Comparison of ENCODE assay signal across 9 mouse cellular contexts in the genomic region with DNA sequence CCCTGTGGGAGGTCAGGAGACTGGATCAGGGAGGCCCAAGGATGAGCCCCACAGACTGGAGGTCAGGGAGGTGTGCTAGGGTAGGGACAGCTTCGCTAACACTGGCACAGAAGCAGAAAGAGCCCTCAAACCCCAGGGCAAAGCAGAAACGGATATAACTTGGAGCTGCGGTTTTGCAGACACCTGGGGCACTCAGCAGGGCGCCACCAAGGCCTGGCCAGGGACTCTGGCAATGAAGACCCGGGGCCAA. TPM values are rescaled to one million over a fixed set of nuclear protein-coding genes. Genes with fewer than 3 reads are reported as not detected.
A peak's percentile ranks its signal among the peaks of the same experiment; 100 is the strongest.
DNase-seq lines count a peak whose midpoint lies in the region; ATAC-seq and TF ChIP-seq lines count a peak whose summit lies in the region.
"Had no signal": no experiment of that assay in that cellular context is flagged by ENCODE, and none has a peak within 500 bp of the region (broad histone marks: within the 10 kb centered on the region; RNA-seq: fewer than 3 reads in every experiment).

No protein-coding gene starts in this region.

- peak overlapping the region; percentile 98 for H3K27ac ChIP-seq in heart, embryonic 16.5 days (ENCODE audit: low read length)
- H3K27ac ChIP-seq in hindbrain, embryonic 11.5 days (ENCODE audit: low read depth, low read length), result peak overlapping the region; percentile 97
- H3K27ac ChIP-seq in midbrain, embryonic 10.5 days (replicated peaks), result peak overlapping the region; percentile 96

- peaks cover 24% of the 10 kb centered on the region for H3K36me3 ChIP-seq in heart, embryonic 16.5 days (ENCODE audit: control insufficient read depth, insufficient read depth)
- H3K36me3 ChIP-seq in G1E (replicated peaks), result peaks cover 46% of the 10 kb centered on the region
- 0 out of 2 replicates have a peak, but pooled peaks cover 4% of the 10 kb centered on the region for H3K36me3 ChIP-seq in hindbrain, embryonic 11.5 days (ENCODE audit: control insufficient read depth, insufficient read depth, low read length)
- peaks cover 41% of the 10 kb centered on the region for H3K36me3 ChIP-seq in midbrain, embryonic 10.5 days

- H3K9ac ChIP-seq in heart, embryonic 16.5 days (ENCODE audit: low read length), result peak overlapping the region; percentile 93
- peak overlapping the region; percentile 79 for H3K9ac ChIP-seq in hindbrain, embryonic 11.5 days (ENCODE audit: low read depth, low read length)

- WGBS in heart, embryonic 16.5 days, result 1% methylated on average over 5 of the region's 5 CpGs
- WGBS in hindbrain, embryonic 11.5 days, result 0% methylated on average over 5 of the region's 5 CpGs
- 2% methylated on average over 5 of the region's 5 CpGs for WGBS in midbrain, embryonic 10.5 days

- H3K4me2 ChIP-seq in heart, embryonic 16.5 days (ENCODE audit: low read depth, low read length), result peak overlapping the region; percentile 84
- H3K4me2 ChIP-seq in hindbrain, embryonic 11.5 days (replicated peaks; ENCODE audit: low read depth, low read length), result peak overlapping the region; percentile 72

- no peak for ATAC-seq in heart, embryonic 16.5 days (replicated peaks; ENCODE audit: extremely low read depth, insufficient read depth, low FRiP score)
- ATAC-seq in G1E (ENCODE audit: extremely low read depth, insufficient number of reproducible peaks, low FRiP score, poor library complexity, severe bottlenecking), result no peak; the same call in 1 of the 2 replicates
- peak; percentile 28; the same call in 1 of the 2 replicates for ATAC-seq in hindbrain, embryonic 11.5 days (ENCODE audit: low FRiP score)
- ATAC-seq in monocyte, adult 5-6 weeks (replicated peaks; ENCODE audit: insufficient number of reproducible peaks, low FRiP score, low TSS enrichment, poor library complexity, severe bottlenecking), result no peak

- H3K4me1 ChIP-seq in heart, embryonic 16.5 days (ENCODE audit: control insufficient read depth, insufficient read depth, low read length), result peaks cover 28% of the 10 kb centered on the region
- peaks cover 55% of the 10 kb centered on the region for H3K4me1 ChIP-seq in G1E (ENCODE audit: insufficient read depth, low read depth, low read length)
- peaks cover 13% of the 10 kb centered on the region for H3K4me1 ChIP-seq in hindbrain, embryonic 11.5 days (replicated peaks; ENCODE audit: control insufficient read depth, insufficient read depth, low read length)
- peaks cover 63% of the 10 kb centered on the region for H3K4me1 ChIP-seq in midbrain, embryonic 10.5 days

- no peaks in the 10 kb centered on the region for H3K27me3 ChIP-seq in heart, embryonic 16.5 days (ENCODE audit: control insufficient read depth, insufficient read depth, low read length)
- H3K27me3 ChIP-seq in G1E (ENCODE audit: insufficient read depth, low read length), result no peaks in the 10 kb centered on the region
- H3K27me3 ChIP-seq in hindbrain, embryonic 11.5 days (ENCODE audit: control insufficient read depth, insufficient read depth, low read length), result no peaks in the 10 kb centered on the region
- H3K27me3 ChIP-seq in midbrain, embryonic 10.5 days (ENCODE audit: low read depth, poor library complexity, severe bottlenecking), result no peaks in the 10 kb centered on the region

- H3K4me3 ChIP-seq in heart, embryonic 16.5 days (ENCODE audit: low read length), result peak overlapping the region; percentile 82
- peak overlapping the region; percentile 80 for H3K4me3 ChIP-seq in G1E (ENCODE audit: low read depth, low read length)
- peak overlapping the region; percentile 75 for H3K4me3 ChIP-seq in hindbrain, embryonic 11.5 days (ENCODE audit: low read depth, low read length)
- peak overlapping the region; percentile 81 for H3K4me3 ChIP-seq in midbrain, embryonic 10.5 days

- no peak for DNase-seq in heart, adult 11 months
- no peak for DNase-seq in G1E (ENCODE audit: low spot score)
- DNase-seq in hindbrain, embryonic 11.5 days (ENCODE audit: low spot score), result no peak
- DNase-seq in midbrain, embryonic 10.5 days (ENCODE audit: low spot score), result no peak
- DNase-seq in adipocyte (ENCODE audit: low spot score), result no peak
- DNase-seq in cerebellum, postnatal 10 days, result no peak

- no peak for TF ChIP-seq CTCF in G1E (IDR thresholded peaks at IDR 0.05; ENCODE audit: low read depth, low read length)

- H3K9me3 ChIP-seq in heart, embryonic 16.5 days (replicated peaks; ENCODE audit: control insufficient read depth, low read length), result no peaks in the 10 kb centered on the region
- no peaks in the 10 kb centered on the region for H3K9me3 ChIP-seq in G1E (replicated peaks)
- H3K9me3 ChIP-seq in hindbrain, embryonic 11.5 days (ENCODE audit: control insufficient read depth, low read length), result no peaks in the 10 kb centered on the region
- no peaks in the 10 kb centered on the region for H3K9me3 ChIP-seq in midbrain, embryonic 10.5 days (replicated peaks)

RNA-seq across cellular contexts. Expression of a gene that starts 0.9 kb away (rescaled TPM):
- 36.9 and 37.5 TPM in 2 replicates for polyA plus RNA-seq in heart, embryonic 16.5 days (2015; fragmentation: Nextera tagmentation; extraction: Ambion mirVana)
- total RNA-seq in G1E (2014; fragmentation: Nextera tagmentation), result 18.1 and 38.7 TPM in 2 replicates
- 28.2 and 36.8 TPM in 2 replicates for total RNA-seq in G1E (2017)
- 330 and 397 TPM in 2 replicates for polyA plus RNA-seq in G1E (2012)
- polyA plus RNA-seq in hindbrain, embryonic 11.5 days (2014; fragmentation: Nextera tagmentation; extraction: Ambion mirVana), result 58.4 and 61.5 TPM in 2 replicates
- polyA plus RNA-seq in midbrain, embryonic 10.5 days (2016; fragmentation: Nextera tagmentation; extraction: Ambion mirVana), result 47.8 and 48.9 TPM in 2 replicates
- total RNA-seq in monocyte, adult 5-6 weeks (2017), result 22.5 to 27.9 TPM (median 23.5 TPM) in 3 replicates

RNA-seq across cellular contexts. Expression of a gene that starts 4.7 kb away (rescaled TPM):
- 6.2 and 6.6 TPM in 2 replicates for polyA plus RNA-seq in heart, embryonic 16.5 days (2015; fragmentation: Nextera tagmentation; extraction: Ambion mirVana)
- total RNA-seq in G1E (2014; fragmentation: Nextera tagmentation) (5.3 and 9.6 TPM in 2 replicates), G1E (2017) (0.41 and 2.3 TPM in 2 replicates)
- 1.7 and 2.2 TPM in 2 replicates for polyA plus RNA-seq in G1E (2012)
- polyA plus RNA-seq in hindbrain, embryonic 11.5 days (2014; fragmentation: Nextera tagmentation; extraction: Ambion mirVana), result 6.8 and 9.2 TPM in 2 replicates
- polyA plus RNA-seq in midbrain, embryonic 10.5 days (2016; fragmentation: Nextera tagmentation; extraction: Ambion mirVana), result 5.1 and 5.2 TPM in 2 replicates
- not detected in 3 replicates for total RNA-seq in monocyte, adult 5-6 weeks (2017)

RNA-seq across cellular contexts. Expression of a gene that starts 24.1 kb away (rescaled TPM):
- polyA plus RNA-seq in heart, embryonic 16.5 days (2015; fragmentation: Nextera tagmentation; extraction: Ambion mirVana), result 0.11 TPM in 2 replicates
- total RNA-seq in G1E (2014; fragmentation: Nextera tagmentation) (not detected in 2 replicates), G1E (2017) (0.16 TPM in 1 of 2 replicates, not detected in the other)
- polyA plus RNA-seq in G1E (2012), result not detected in 2 replicates
- polyA plus RNA-seq in hindbrain, embryonic 11.5 days (2014; fragmentation: Nextera tagmentation; extraction: Ambion mirVana), result 0.15 and 0.22 TPM in 2 replicates
- 0.22 and 0.36 TPM in 2 replicates for polyA plus RNA-seq in midbrain, embryonic 10.5 days (2016; fragmentation: Nextera tagmentation; extraction: Ambion mirVana)
- total RNA-seq in monocyte, adult 5-6 weeks (2017), result 0.64 to 0.76 TPM in 2 of 3 replicates, not detected in the other
- polyA plus RNA-seq: gonadal fat pad, adult 2 months had no signal

RNA-seq across cellular contexts. Expression of a gene that starts 36.5 kb away (rescaled TPM):
- 1.3 and 2.1 TPM in 2 replicates for polyA plus RNA-seq in heart, embryonic 16.5 days (2015; fragmentation: Nextera tagmentation; extraction: Ambion mirVana)
- total RNA-seq in G1E (2014; fragmentation: Nextera tagmentation) (6.4 and 6.9 TPM in 2 replicates), G1E (2017) (15.1 and 18.8 TPM in 2 replicates)
- polyA plus RNA-seq in G1E (2012), result 54.4 and 58.5 TPM in 2 replicates
- polyA plus RNA-seq in hindbrain, embryonic 11.5 days (2014; fragmentation: Nextera tagmentation; extraction: Ambion mirVana), result 6.2 and 10.7 TPM in 2 replicates
- 7.9 and 8.3 TPM in 2 replicates for polyA plus RNA-seq in midbrain, embryonic 10.5 days (2016; fragmentation: Nextera tagmentation; extraction: Ambion mirVana)
- total RNA-seq in monocyte, adult 5-6 weeks (2017), result 2.1 to 8.5 TPM (median 3.1 TPM) in 3 replicates
